Mouse (Mus musculus) thymus, postnatal 10 days (tissue): ENCODE data around the gene Gimap5.

Experiments used
- DNase-seq, 2 experiments: peaks; one replicate each; pipeline ENCODE4 v3.0.0; 2021; ENCODE audit warnings: low spot score in 2 of 2

Gimap5 gene

GRCm38 (mm10) chr6:48745959-48746889, at the start of gene Gimap5:
Gene Gimap5 (plus strand): TSS chr6:48746197.
- peak; percentile 49 to 64 for DNase-seq

GRCm38 (mm10) chr6:48696830-48697554, 49.0 kb upstream of the Gimap5 start:
- DNase-seq, result no peak

- no peak for DNase-seq
Observed at GRCm38 (mm10) chr6:48697555-48697930, 48.5 kb upstream of the Gimap5 start.

- DNase-seq, result no peak
Observed at GRCm38 (mm10) chr6:48698066-48698856, 47.7 kb upstream of the Gimap5 start.

GRCm38 (mm10) chr6:48698888-48699287, 47.1 kb upstream of the Gimap5 start:
- DNase-seq, result no peak

- DNase-seq, result no peak
Observed at GRCm38 (mm10) chr6:48700251-48701075, 45.5 kb upstream of the Gimap5 start.

GRCm38 (mm10) chr6:48702146-48702545, 43.9 kb upstream of the Gimap5 start:
- DNase-seq, result no peak

GRCm38 (mm10) chr6:48702601-48703000, 43.4 kb upstream of the Gimap5 start:
- no peak for DNase-seq

GRCm38 (mm10) chr6:48704146-48704545, 41.9 kb upstream of the Gimap5 start:
- no peak for DNase-seq

GRCm38 (mm10) chr6:48706130-48706529, 39.9 kb upstream of the Gimap5 start:
- no peak for DNase-seq

GRCm38 (mm10) chr6:48718455-48718854, 27.5 kb upstream of the Gimap5 start, which contains the start of the genes Gm28053 and Gimap7:
Gene Gm28053 (plus strand): TSS chr6:48718607.
Gene Gimap7 (plus strand): TSS chr6:48718621.
- peak; percentile 68 to 72 for DNase-seq

- no peak for DNase-seq
Observed at GRCm38 (mm10) chr6:48720326-48720725, 25.7 kb upstream of the Gimap5 start.

- no peak for DNase-seq
Observed at GRCm38 (mm10) chr6:48723468-48723867, 22.5 kb upstream of the Gimap5 start.

- DNase-seq, result no peak
Observed at GRCm38 (mm10) chr6:48725476-48725875, 20.5 kb upstream of the Gimap5 start.

- no peak for DNase-seq
Observed at GRCm38 (mm10) chr6:48727761-48728160, 18.2 kb upstream of the Gimap5 start.

GRCm38 (mm10) chr6:48732864-48733304, 13.1 kb upstream of the Gimap5 start:
- peak; percentile 77 to 83 for DNase-seq

GRCm38 (mm10) chr6:48733660-48734059, 12.3 kb upstream of the Gimap5 start:
- DNase-seq, result no peak

GRCm38 (mm10) chr6:48737053-48737452, 8.9 kb upstream of the Gimap5 start:
- DNase-seq, result no peak

- no peak for DNase-seq
Observed at GRCm38 (mm10) chr6:48737688-48738087, 8.3 kb upstream of the Gimap5 start.

GRCm38 (mm10) chr6:48738961-48739779, 6.8 kb upstream of the Gimap5 start, which contains the start of gene Gimap1:
Gene Gimap1 (plus strand): TSS chr6:48739054.
- DNase-seq, result peak; percentile 69
